Mouse (Mus musculus) testis, postnatal 14 days (tissue): Measurements from ENCODE around the gene Fat3.
A peak's percentile ranks its signal among the peaks of the same experiment; 100 is the strongest.

Experiments
- DNase-seq: peaks from one replicate; pipeline ENCODE4 v3.0.0; 2021; ENCODE audit warnings: low spot score

The Fat3 gene

GRCm38 (mm10) chr9:15941818-15942217 is 559.3 kb downstream of the Fat3 start:
- DNase-seq: no peak

DNA sequence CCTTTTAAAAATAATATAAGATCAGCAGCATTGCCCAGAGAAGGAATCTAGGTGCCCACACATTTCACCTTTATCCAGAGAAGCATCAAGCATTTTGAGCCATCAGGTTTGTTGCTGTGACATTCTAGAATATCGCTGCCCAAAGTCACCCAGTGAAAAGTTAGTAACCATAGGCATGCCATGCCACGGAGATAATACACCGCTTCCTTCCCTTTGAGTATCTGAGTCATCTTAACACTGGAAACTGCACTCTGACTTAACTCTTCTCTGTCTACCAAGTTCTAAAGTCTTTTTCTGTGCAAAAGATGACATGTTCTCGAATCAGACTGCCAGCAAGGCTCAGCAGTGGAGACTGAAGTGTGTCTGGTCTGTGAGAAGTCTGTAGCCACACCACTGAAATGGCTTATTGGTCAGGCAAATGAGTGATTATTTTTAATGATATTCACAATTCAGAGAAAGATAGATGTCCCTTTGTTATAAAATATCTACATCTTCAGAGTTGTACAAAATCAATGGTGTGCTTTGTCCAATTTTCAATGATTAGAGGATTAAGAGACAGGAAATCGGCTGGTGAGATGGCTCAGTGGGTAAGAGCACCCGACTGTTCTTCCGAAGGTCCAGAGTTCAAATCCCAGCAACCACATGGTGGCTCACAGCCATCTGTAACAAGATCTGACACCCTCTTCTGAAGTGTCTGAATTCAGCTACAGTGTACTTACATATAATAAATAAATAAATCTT is 560.0 kb downstream of the Fat3 start:
- DNase-seq: no peak

DNA sequence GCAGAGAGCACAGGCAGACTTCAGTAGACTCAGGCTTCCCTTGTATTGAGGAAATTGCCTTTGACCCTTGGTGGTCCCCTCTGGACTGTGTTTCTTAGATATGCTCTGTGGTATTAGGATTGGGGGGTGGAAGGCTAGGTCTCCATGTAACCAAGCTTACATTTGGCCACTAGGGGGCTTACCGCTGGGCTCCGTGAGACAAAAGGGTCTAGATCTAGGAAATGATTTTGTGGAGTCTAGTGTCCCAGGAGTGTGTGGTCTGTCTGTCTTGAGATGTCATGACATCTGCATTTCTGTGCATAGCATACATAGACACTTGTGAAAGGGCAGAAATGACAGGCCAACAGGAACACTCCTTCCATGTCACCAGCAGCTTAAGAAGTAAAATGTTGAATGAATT is 561.5 kb downstream of the Fat3 start:
- no peak for DNase-seq

DNA sequence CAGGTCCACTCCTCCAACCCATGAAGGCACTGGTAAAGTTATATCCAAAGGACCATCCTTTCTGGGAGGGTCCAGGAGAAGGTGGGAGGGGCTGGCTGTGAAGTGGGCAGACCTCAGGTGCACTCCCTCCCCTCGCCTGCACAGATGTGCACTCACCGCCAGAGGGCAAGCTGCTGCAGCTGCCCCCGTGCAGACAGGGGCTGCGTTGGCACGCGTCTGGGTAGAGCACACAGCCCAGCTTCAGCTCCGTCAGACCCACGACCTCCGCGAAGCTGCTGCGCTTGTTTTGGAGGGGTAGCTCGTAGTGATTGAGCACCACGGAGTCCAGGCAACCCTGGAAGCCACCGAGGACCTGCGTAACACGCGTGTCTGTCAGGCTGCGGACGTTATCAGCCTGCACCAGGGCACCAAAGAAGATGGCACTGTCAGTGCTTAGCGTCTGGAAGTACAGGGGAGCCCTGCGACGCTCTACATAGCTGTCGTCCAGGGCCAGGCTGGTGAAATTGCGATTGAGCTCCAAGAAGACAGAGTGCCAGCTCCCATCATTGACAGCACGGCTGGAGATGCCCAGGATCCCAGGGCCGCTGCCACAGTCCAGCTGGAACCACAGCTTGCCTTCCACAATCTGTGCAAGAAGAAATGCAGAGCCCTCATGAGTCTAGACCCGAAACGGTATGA is 563.1 kb downstream of the Fat3 start:
- no peak for DNase-seq

DNA sequence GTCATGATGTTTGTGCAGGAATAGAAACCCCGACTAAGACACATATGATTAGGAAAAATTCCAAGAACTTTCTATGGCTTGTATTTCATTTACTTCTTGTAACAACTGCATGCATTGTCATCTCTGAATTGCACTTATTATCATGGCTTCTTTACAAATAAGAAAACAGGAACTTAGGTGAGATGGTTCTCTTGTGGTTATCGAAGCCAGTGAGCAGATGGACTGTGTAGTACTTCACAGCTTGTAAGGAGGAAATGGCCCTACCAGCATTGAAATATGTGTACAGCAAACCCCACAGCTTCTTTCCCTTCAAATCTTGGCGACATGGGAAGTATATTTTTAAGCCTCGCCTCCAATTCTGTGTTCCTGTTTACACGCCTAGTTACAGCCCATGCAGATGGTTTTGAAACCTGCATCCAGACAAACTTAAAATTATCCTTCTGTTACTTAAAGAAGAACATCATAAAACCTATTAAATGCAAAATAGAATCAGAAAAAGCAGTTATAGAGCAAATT is 570.1 kb downstream of the Fat3 start:
- DNase-seq: no peak

DNA sequence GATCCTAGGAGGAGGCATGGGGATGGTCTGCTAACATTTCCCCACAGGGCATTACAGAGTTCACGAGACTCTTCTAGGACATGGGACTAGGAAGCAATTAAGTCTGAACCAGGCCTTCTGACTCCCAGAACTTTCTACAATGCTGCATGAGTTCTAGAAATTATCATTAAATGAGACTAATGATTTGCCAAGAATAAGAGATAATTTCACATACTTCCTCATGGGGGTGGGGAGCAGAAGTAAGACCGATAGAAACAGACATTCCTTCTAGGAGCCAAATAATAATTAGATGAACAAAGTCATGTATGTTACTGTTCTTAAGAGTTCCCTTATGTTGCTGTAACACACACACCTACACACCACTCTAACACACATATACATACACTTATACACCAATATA is 572.8 kb downstream of the Fat3 start:
- no peak for DNase-seq

DNA sequence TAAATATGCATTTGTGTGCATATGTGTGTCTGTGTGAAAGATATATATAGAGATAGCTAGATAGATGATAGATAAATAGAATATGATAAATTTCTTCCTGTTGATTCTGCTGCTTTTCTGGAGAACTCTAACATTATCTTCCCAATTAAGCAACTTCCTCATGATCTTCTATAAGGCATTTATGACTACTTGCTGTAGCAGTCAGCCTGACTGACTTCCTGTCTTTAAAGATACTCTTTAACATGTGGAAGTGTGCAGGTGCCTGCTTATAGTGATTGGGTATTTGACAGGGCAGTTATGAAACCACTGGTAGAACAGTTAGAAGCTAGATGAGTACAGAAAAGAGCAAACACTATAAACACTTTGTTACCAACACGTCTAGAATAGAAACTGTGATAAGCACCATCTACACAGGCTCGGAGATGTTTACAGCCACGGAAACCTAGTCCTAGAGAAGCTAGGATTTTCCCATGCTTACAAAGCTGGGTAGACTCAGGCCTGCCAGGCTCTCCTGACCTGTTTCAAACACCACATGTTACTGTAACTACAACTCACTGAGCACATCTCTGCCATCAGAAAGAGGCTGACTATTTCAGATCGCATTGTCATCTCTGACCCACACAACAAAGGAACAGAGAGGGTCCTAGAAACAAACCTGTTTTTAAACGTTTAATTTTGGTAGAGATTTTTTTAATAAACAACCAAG is 573.6 kb downstream of the Fat3 start:
- DNase-seq: no peak

GRCm38 (mm10) chr9:15925237-15925636 is 575.8 kb downstream of the Fat3 start:
- no peak for DNase-seq

DNA sequence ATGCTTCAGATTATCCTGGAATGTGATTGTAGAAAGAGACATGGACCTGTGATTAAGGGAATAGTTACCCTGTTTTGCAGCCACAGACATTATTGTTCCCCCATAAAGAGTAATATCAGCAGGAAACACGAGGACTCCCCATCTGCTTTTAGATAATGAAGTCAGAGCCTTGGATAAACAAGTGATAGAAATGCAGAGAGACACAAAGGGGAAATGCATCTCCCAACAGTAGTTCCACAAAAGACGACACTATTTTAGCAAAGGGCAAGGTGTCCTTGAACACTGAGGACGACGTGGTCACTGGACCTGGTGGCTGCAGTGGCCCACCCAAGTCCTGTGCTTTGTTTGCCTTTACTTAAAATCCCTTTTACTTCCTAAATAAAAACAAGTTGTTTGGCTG is 580.8 kb downstream of the Fat3 start:
- no peak for DNase-seq

DNA sequence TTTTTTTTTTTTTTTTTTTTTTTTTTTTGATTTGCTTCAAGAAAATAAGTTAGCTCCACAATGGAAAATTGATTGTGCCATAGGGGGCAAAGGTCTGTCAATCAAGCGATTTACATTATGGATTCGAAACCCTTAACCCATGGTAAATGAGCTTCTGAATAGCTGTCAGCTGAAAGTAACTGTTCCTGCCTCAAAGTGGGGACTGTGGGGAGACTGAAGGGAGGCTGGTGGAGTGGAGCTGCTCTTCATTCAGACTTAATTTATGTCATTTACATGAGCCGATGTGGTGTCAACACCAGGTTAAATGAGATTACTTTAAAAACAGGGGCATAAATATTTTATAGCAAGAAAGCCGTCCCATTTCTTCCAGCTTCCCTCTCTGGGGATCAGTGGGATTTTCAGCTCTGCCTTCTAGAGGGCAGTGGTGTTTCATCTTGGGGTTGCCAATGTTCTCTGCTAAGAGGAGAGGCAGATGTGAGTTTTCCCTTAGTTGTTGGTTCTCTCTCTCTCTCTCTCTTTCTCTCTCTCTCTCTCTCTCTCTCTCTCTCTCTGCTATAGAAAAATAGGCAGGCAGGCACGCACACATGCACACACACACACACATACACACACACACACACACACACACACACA is 581.6 kb downstream of the Fat3 start:
- DNase-seq: no peak

DNA sequence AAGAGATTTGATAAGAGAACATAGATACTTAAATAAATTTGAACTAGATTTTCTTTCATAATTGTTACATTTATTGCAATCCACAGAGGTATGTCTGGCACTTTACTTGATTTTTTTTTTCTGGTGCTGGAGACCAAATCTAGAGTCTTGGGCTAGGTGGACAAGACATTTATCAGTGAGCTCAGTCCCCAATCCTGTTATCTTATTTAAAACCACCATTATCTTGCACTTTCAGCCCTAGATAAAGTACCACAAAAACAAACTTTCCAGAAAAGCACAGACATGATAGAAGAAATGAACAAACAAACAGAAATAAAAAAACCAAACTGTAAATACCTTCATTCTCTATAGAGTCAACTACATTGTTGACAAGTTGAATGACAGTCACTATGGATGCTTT is 584.5 kb downstream of the Fat3 start:
- DNase-seq: no peak

- no peak for DNase-seq
These were observed 588.4 kb downstream of the Fat3 start for GRCm38 (mm10) chr9:15912735-15913134.

GRCm38 (mm10) chr9:15909397-15910113 is 591.5 kb downstream of the Fat3 start:
- DNase-seq: peak; percentile 9

- DNase-seq: no peak
These were observed 596.9 kb downstream of the Fat3 start for GRCm38 (mm10) chr9:15903948-15904750.

DNA sequence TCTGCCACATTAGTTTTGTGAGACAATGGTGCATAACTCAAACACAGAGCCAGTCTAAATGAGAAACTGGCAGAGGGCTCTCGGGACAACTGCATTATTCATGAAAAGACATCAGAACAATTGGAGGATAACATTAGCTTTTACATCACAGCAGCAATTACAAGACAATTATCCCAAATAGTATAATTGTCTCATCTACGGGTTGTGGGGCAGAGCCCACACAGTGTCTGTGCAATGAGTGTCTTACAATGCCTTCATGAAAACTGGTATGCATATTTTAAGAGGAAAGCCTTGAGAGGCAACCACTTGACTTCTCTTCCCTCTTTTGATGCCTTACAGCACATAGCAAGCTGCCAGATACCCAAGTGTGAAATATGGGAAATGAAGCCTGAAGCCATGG is 603.0 kb downstream of the Fat3 start:
- DNase-seq: no peak

DNA sequence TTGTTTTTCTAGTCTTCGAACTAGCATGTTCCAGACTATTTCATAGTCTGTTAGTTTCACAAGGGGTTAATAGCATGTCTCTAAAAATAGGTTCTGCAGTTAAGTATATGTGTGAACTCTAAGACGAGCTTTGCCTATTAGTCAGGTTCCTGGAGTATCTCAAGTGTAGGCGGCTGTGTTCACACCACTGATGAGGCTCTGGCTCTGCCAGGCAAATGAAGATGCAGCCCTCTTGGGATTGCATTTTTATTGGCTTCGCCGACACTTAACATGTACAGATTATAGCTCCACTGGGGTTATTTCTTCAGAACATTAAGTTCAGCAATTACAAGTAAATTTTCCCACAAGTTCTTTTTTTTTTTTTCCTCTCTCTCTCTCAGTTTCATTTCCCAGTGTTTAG is 614.3 kb downstream of the Fat3 start:
- DNase-seq: peak; percentile 6

- DNase-seq: no peak
These were observed 620.3 kb downstream of the Fat3 start for GRCm38 (mm10) chr9:15880754-15881153.

- no peak for DNase-seq
These were observed 620.9 kb downstream of the Fat3 start for GRCm38 (mm10) chr9:15880160-15880603.

DNA sequence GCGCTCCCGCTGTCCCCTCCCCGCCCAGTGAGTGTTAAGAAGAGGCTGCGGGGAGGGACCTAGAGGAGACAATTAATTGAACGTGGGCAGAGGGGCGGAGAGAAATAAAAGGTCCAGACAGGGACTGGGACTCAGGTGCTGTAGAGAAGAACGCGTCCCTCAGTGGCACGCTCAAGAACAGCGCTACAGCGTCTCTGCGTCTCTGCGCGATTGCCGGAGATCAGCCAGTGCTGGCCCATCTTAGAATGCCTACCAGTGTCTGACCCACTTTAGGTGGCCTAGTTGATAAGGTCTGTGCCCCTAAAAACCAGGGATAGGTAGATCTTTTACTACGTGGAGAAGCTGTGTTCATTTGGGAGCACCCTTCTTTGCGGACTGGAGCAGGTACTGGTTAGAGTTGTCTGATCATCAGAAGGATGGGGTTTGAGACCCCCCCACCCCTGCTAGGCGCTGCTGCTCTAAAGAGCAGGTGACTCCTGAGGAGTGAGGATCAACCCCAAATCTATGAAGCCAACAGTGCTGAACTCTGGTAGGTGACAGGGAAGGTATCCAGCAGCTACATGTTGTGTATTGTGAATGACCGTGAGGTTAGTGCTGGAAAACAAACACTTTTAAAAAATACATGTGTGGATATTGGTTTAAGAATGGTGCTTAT is 626.5 kb downstream of the Fat3 start, which contains the start of gene Mtnr1b:
Gene Mtnr1b, minus strand, starts transcription at position 51 of the 655 bp plus-strand sequence.
- no peak for DNase-seq

DNA sequence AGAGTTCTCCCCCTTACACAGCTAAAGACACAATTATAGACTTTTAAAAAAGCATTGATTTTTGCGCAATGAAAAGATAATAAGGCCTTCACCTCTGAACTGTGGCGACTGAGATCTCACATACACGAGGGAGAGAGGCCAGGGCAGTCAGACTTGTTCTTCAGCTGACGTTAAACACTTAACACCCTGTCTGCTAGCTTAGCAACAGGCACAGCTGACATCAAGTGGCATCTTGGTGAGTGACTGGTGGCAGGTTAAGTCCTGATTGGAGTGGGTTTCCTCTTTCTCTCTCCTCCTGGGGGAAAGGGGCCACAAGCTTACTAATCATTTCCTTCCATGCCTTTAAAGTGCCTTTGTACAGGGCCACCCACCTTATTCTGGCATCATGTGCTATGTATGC is 631.1 kb downstream of the Fat3 start:
- DNase-seq: no peak
